Mouse (Mus musculus): ENCODE results near the gene Iqsec3.

Gene Iqsec3

DNA sequence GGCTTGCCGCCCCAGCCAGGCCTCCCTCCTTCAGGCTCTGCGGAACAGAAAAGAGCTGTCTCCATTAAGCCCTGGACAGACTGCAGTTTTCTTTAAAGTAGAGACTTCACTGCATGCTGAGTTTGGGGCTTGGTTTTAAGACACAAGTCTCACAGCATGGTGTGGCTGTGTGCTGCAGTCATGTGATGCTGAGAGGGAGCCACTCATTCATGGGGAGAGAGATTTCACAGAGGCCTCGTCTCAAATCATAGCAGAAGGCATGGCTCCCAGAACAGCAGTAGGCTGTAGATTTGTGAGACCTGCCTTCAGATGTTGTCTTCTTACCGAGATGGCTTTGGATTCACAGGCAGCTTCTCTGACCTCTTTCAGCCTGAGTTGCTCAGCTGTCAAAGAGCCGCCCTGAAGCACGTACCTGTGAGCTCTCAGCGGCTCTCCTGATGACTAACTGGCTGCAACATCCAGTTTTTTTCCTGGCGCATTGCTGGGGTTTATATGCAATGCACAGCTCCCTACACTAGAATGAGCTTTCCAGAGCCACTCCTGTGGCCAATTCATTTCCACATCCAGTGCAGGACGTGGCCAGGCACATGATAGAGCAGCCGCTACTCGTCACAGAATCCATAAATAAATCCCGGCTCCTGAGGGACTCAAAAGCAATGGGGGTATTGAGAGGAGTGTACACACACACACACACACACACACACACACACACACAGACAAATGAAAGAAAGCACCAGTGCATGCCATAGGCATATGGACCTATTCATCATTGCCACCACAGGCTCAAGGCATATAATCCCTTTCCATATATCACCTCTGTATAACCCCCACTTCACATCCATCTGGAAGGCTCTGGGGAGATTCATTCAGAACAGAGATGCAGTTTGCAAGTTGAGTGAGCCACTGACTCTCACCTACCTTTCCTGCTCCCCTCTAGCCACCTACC, 18.7 kb downstream of the Iqsec3 start:
- 41% methylated on average over 12 of the region's 12 CpGs for WGBS

GRCm38 (mm10) chr6:121453776-121454175, 19.7 kb downstream of the Iqsec3 start:
- 54% methylated on average over 7 of the region's 7 CpGs for WGBS

DNA sequence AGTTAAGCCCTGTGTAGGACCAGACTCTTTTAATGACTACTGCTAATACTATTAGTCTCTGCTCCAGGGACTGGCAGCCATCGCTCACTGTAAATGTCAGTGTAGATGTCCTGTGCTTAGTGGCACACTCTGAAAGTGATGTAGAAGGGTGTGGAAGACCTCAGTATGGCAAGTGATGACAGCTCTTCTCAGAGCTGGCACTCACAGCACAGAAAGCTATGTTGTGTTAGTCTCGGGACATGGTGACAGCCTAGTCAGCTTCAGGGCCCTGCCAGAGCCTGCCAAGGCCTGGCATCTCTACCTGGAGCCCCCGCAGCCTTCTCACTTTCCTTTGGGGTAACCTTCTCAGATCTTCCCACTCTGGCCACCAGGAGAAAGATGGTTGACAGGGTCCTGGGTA, 21.8 kb downstream of the Iqsec3 start:
- WGBS, result 84% methylated on average over 3 of the region's 3 CpGs

DNA sequence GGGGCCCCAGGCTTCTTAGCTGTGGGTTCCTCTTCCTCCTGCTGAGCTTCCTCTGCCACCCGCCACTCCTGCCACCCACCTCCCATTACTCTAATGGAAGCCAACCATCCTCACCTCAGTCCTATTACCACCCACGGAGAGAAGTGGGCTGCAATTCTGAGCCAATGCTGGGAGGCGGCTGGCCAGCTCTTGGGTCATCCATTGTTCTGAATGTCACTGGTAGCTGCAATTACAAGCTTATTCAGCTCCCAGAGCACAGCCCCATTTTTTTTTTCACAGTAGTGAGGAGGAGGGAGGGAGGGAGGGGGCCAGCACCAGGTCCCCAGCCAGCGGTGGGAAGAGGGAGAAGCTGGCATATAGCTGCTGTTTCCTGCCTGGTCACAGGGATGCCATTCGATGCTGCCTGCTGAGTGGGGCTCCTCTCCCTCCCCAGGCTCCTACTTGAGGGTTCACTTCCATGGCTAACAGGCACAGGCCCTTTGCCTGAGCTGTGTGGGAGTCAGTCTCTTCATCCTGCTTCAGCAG, 32.7 kb downstream of the Iqsec3 start:
- WGBS, result 28% methylated on average over 5 of the region's 5 CpGs

GRCm38 (mm10) chr6:121424830-121425229, 48.6 kb downstream of the Iqsec3 start:
- WGBS, result 31% methylated on average over 6 of the region's 6 CpGs

DNA sequence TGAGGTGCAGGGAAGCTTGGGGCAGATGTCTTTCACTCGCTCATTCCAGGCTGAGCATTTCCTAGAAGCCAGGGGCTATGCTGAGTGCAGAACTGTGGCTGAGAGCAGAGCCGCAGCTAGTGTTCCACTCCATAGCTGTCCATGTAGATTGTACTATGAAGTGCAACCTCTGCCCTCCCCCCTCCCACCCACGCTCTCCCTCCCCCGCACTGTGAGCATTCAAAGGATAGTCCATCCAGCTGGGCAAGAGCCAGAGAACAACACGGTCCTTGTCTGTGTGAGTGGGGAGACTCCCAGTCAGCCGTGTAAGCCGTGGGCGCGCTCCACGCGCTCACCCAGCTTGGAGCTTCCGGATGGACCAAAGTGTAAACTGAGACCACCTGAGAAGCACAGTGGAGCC, 49.1 kb downstream of the Iqsec3 start:
- 41% methylated on average over 12 of the region's 12 CpGs for whole genome bisulfite sequencing

- WGBS, result 41% methylated on average over 46 of the region's 46 CpGs
These were observed 60.8 kb downstream of the Iqsec3 start for GRCm38 (mm10) chr6:121412558-121413297.

- WGBS, result 45% methylated on average over 5 of the region's 5 CpGs
These were observed 65.9 kb downstream of the Iqsec3 start for GRCm38 (mm10) chr6:121407571-121408011.

DNA sequence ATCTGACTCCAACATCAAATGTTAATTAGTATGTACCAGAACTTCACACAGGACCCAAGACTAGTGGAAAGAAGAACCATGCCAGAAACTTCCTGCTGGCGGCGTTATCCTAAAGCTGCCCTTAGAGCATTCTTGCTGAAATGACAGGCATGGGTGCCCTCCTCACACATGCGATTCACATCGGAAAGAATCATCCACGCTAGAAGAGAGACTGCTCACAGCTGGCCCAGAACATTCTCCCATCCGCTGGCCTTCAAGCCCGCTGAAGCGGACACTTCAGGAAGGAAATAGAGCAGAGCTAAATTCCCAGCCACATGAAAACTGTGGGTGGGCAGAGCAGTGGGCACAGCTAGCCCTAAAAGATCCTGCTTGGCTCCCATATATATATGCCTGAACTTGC, 68.2 kb downstream of the Iqsec3 start:
- 59% methylated on average over 8 of the region's 8 CpGs for WGBS

DNA sequence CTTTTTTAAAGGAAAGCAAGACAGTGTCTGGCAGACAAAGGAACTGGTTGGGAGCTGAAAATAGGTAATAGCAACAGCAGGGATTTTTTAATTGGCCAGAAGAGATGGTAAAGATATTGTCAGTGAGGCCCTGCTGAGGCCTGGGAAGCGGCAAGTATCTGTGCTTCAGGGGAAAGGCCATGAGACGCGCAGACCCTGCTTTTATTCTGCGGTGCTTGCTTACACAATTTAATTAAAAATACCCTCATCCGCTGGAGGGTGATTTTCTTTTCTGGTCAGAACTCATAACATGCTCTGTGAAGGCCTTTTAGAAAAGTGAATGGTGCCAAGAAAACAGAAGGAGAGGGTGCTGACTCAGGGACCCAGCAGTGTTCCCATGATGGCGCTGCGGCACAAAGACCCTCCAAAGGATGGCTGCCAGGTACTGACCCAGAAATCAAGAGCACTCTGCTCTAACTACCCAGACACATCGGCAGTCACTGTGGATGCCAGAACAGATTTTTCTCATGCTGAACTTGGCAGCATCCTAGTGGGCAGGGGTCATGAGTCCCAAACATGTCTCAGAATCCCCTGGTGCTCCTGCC, 70.7 kb downstream of the Iqsec3 start:
- WGBS, result 45% methylated on average over 8 of the region's 8 CpGs

GRCm38 (mm10) chr6:121401826-121402660, 71.4 kb downstream of the Iqsec3 start:
- 71% methylated on average over 14 of the region's 14 CpGs for WGBS

DNA sequence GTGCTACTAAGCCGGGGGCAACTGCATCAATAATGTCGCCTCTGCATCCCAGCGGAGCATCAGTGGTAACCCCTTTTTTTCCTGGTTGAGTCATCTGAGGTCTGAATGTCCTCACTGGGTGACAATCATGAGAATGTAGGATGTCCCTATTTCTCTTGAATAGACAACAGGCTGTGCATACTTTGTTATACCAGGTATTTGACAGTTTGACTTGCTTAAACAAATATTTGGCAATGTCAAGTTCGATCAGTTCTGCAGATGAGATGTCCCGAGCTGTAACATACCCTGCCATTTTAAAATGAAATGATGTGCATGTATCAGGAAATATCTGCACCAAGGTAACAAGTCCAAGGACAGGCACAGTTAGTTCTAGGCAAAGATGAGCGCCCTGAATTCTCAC, 72.3 kb downstream of the Iqsec3 start:
- 92% methylated on average over 6 of the region's 6 CpGs for WGBS

DNA sequence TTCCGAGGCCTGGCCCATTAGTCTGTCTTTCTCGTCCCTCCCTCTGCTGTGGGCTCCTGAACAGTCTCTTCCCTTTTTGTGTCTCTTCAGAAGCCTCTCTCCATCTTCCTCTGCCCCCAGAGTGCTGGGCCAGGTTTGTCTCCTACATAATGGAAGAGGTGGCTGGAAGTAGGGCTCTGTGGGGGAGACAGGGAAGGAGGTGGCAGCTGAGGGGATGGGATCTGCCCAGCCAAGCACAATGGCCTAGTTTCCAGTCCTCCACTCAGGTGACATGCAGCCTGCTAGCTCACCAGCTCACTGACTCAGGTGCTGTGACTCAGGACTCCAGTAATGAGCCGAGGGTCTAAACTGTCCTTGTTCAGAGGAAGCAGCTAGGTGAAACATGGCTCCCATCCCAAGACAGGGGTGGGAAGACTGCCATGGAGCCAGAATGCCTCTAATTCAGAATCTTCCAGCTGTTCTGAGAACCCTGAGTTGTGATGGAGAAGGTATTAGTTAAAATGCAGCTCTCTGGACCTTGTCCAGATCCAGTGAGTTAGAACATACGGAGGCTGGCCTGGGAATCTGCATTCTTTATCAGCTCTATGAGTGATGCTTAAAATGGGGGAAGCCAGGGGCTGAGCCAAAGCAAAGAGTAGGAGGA, 80.7 kb downstream of the Iqsec3 start:
- 59% methylated on average over 4 of the region's 4 CpGs for WGBS

GRCm38 (mm10) chr6:121385397-121385796, 88.1 kb downstream of the Iqsec3 start:
- 92% methylated on average over 3 of the region's 3 CpGs for WGBS

- whole genome bisulfite sequencing, result 59% methylated on average over 10 of the region's 10 CpGs
These were observed 91.4 kb downstream of the Iqsec3 start for GRCm38 (mm10) chr6:121382071-121382470.

DNA sequence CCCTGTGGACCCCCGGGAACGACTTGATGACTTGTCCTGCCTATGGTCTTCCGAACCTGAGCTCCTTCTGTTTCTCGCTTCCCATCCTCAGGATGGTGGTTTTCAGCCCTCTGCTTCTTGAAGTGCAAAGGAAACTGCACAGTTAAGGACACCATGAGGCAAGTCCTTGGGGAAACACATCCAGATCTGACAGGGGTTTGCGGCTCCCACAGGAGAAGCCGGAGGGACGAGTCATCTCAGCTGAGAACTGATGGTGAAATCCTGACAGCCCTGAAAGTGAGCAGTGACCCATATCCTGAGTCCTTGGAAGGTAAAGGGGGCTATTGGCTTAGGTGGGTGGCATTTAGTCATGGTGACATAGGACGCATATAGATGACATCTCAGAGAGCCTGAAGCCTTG, 92.9 kb downstream of the Iqsec3 start:
- WGBS, result 83% methylated on average over 8 of the region's 8 CpGs

DNA sequence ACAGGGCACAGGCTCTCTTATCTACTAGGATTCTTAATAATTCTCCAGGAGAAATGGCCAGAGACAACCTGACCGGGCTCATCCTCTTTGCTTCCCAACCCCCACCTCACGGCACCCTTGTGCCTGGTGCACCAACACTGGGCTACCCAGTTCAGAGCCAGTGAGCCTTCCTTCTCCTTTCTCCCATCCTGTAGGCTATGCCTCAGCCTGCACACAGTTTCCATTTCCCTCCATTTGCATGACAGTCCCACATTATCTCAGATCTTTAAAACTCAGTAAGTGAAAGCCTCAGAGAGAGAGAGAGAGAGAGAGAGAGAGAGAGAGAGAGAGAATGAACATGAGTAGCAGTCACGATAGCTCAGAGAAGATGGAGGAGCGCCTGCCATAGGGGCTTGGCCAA, 95.2 kb downstream of the Iqsec3 start:
- 74% methylated on average over 4 of the region's 4 CpGs for WGBS

DNA sequence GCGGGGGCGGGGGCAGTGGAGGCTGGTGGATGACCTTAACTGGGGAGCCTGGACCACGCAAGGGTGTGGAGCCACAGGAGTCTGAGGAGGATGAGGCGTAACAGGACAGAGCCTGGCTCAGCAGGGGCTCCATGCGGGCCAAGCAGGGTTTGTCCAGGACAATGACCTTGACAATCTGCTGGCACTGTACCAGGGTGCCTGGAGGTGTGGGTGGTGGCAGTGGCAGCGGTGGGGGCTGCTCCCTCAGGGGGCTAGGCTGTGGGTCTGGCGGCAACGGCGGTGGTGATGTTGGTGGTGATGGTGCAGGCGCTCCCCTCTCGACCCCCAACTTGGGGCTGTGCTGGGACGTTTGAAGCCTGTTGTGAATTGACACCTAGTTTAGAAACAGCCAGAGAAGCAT, 97.3 kb downstream of the Iqsec3 start:
- 80% methylated on average over 12 of the region's 12 CpGs for WGBS

DNA sequence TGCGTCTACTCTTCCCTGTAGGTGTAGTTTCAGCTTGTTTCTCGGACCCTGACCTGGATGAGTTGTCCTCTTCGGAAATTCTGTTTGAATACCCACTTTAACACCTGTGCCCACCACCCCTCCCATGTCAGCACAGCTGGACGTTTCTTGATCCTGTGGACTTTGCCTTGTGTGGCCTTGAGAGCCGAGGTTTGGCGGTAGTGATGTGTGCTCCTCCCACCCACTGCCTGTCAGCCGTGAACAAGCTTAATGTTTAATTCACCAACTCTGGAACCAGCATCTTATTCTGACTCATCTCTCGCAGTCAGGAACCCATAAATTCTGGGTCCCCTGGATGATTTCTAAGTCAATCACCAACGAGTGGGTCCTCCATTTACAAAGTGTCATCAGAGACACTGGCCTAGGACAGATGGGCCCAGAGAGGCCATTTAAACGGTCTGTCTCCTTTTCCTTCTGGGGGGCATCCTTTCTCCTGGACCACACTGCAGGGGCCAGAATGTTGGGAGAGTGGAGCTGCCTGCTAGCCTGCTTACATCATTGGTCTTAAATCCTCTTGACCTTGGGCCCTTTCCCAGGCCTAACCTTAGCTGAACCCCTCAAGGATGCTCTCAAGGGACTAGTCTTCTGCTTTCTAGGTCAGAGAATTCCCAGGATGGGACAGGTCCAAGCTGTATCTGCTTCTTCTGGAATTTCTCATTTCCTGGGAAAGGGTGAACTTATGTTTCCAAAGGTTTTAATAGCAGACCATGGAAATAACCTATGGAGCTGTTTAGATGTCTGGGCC, 102.1 kb downstream of the Iqsec3 start:
- 45% methylated on average over 10 of the region's 10 CpGs for WGBS

DNA sequence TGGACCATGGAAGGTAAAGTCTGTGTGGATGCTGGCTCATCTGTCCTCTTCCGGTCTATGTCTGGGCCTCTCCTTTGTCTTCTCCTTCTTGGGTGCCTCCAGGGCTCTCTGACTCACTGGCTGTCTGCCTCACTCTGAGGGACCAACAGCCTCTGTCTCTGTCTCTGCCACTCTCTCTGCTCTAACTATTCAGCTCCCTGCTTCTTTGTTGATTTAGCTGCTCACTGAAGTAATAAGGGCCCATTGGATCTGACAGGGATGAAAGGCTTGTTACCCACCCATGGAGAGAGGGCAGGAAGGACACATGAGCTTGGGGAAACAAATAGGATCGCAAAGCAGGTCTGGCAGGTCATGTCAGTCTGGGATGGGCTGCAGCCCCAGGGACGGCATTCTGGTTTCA, 106.4 kb downstream of the Iqsec3 start:
- 76% methylated on average over 3 of the region's 3 CpGs for WGBS
